Mouse (Mus musculus) forebrain, embryonic 14.5 days (tissue): ENCODE measurements around the gene Abcc6. TPM values are rescaled to one million over a fixed set of nuclear protein-coding genes. Genes with fewer than 3 reads are reported as not detected.
A peak's percentile ranks its signal among the peaks of the same experiment; 100 is the strongest.

Experiments
- ATAC-seq: fragments of 200-750 bp; cut with Nextera tagmentation; 2 replicates; pipeline ENCODE4 v1.8.0; 2017; ENCODE audit warnings: mild to moderate bottlenecking, moderate library complexity
- DNase-seq: peaks from one replicate; pipeline ENCODE4 v3.0.0-alpha.2; 2015; ENCODE audit warnings: low spot score
- H3K27ac ChIP-seq: fragments of 300-500 bp; sonication (generic); 2 replicates; pipeline ENCODE4 v1.5.1; 2014; ENCODE audit warnings: low read depth, mild to moderate bottlenecking, control low read depth, low read length, moderate library complexity
- H3K27me3 ChIP-seq: fragments of 300-500 bp; sonication (generic); replicated peaks from 2 replicates; pipeline ENCODE4 v1.6.1; 2014; ENCODE audit warnings: low read length, control low read depth, mixed read lengths; ENCODE audit not compliant: control insufficient read depth, insufficient read depth
- H3K36me3 ChIP-seq: fragments of 300-500 bp; sonication (generic); 2 replicates; pipeline ENCODE4 v1.6.1; 2014; ENCODE audit warnings: low read length, control low read depth; ENCODE audit not compliant: control insufficient read depth, insufficient read depth
- H3K4me1 ChIP-seq: fragments of 300-500 bp; sonication (generic); 2 replicates; pipeline ENCODE4 v1.6.1; 2014; ENCODE audit warnings: antibody characterized with exemption, low read length, control low read depth; ENCODE audit not compliant: control insufficient read depth, insufficient read depth
- H3K4me2 ChIP-seq: fragments of 300-500 bp; sonication (generic); 2 replicates; pipeline ENCODE4 v1.6.1; 2014; ENCODE audit warnings: mild to moderate bottlenecking, control low read depth, low read length
- H3K4me3 ChIP-seq: fragments of 300-500 bp; sonication (generic); 2 replicates; pipeline ENCODE4 v1.5.1; 2014; ENCODE audit warnings: low read depth, low read length, control low read depth
- H3K9ac ChIP-seq: fragments of 300-500 bp; sonication (generic); 2 replicates; pipeline ENCODE4 v1.6.1; 2014; ENCODE audit warnings: mild to moderate bottlenecking, low read length, control low read depth, moderate library complexity
- H3K9me3 ChIP-seq: fragments of 300-500 bp; sonication (generic); replicated peaks from 2 replicates; pipeline ENCODE4 v1.6.1; 2016; ENCODE audit warnings: low read length, control low read depth, mixed read lengths; ENCODE audit not compliant: control insufficient read depth
- WGBS: fragments of 180-500 bp; shearing (Covaris S2); extraction: QIAGEN DNeasy Blood & Tissue Kit; methylation state at CpG from one replicate; pipeline ENCODE4 v1.1.7; 2014; 5-methylcytosine and 5-hydroxymethylcytosine counted together
- polyA plus RNA-seq: library from polyadenylated mRNA; unstranded; fragments of >200 nt; fragmentation: Nextera tagmentation; extraction: Ambion mirVana; gene quantifications from 2 replicates; pipeline ENCODE4 v1.2.1, GENCODE M21; 2014

Abcc6 gene
- polyA plus RNA-seq, 1 experiment from 2014 or later: 0.33 TPM

GRCm38 (mm10) chr7:46013266-46014010, 16.7 kb downstream of the Abcc6 start:
- 14% methylated on average over 9 of the region's 9 CpGs for WGBS
- H3K4me1 ChIP-seq: no peaks in the 10 kb centered on the region; the same call in 1 of the 2 replicates
- no peak overlapping the region for H3K4me3 ChIP-seq
- no peaks in the 10 kb centered on the region for H3K9me3 ChIP-seq
- no peak overlapping the region for H3K4me2 ChIP-seq
- H3K27me3 ChIP-seq: no peaks in the 10 kb centered on the region
- no peak overlapping the region for H3K27ac ChIP-seq
- ATAC-seq (peak; percentile 44; the same call in 1 of the 2 replicates), DNase-seq (peak; percentile 54)
- H3K36me3 ChIP-seq: no peaks in the 10 kb centered on the region
- no peak overlapping the region; the same call in 1 of the 2 replicates for H3K9ac ChIP-seq

- ATAC-seq: no peak
- no peak overlapping the region for H3K4me2 ChIP-seq
Measured at GRCm38 (mm10) chr7:46012121-46012520, 18.0 kb downstream of the Abcc6 start.

GRCm38 (mm10) chr7:46009578-46009977, 20.5 kb downstream of the Abcc6 start:
- no peak overlapping the region for H3K4me3 ChIP-seq
- H3K9ac ChIP-seq: no peak overlapping the region
- DNase-seq (peak; percentile 84), ATAC-seq (peak; percentile 71)
- H3K36me3 ChIP-seq: no peaks in the 10 kb centered on the region
- H3K9me3 ChIP-seq: no peaks in the 10 kb centered on the region
- no peak overlapping the region for H3K27ac ChIP-seq
- no peak overlapping the region for H3K4me2 ChIP-seq
- WGBS: 20% methylated on average over 5 of the region's 5 CpGs
- no peaks in the 10 kb centered on the region; the same call in 1 of the 2 replicates for H3K4me1 ChIP-seq
- no peaks in the 10 kb centered on the region for H3K27me3 ChIP-seq

More at GRCm38 (mm10) chr7:46012121-46012520, 18.0 kb downstream of the Abcc6 start:
- DNase-seq: no peak
- Histone ChIP-seq H3K4me3 (no peak overlapping the region), H3K4me1 (no peaks in the 10 kb centered on the region; the same call in 1 of the 2 replicates), H3K36me3 (no peaks in the 10 kb centered on the region), H3K9ac (no peak overlapping the region), H3K9me3 (no peaks in the 10 kb centered on the region), H3K27ac (no peak overlapping the region), H3K27me3 (no peaks in the 10 kb centered on the region)

- no peaks in the 10 kb centered on the region for H3K4me1 ChIP-seq
- DNase-seq: no peak
- no peaks in the 10 kb centered on the region for H3K27me3 ChIP-seq
- no peak for ATAC-seq
- H3K4me2 ChIP-seq: no peak overlapping the region
- 61% methylated on average over 4 of the region's 4 CpGs for WGBS
- no peak overlapping the region for H3K4me3 ChIP-seq
- no peak overlapping the region for H3K27ac ChIP-seq
- H3K9ac ChIP-seq: no peak overlapping the region
- no peaks in the 10 kb centered on the region for H3K9me3 ChIP-seq
- H3K36me3 ChIP-seq: no peaks in the 10 kb centered on the region
Measured at GRCm38 (mm10) chr7:46002748-46003147, 27.4 kb downstream of the Abcc6 start.

GRCm38 (mm10) chr7:46000577-46000976, 29.5 kb downstream of the Abcc6 start:
- WGBS: 91% methylated on average over 4 of the region's 4 CpGs
- H3K9ac ChIP-seq: no peak overlapping the region
- H3K4me2 ChIP-seq: no peak overlapping the region
- no peaks in the 10 kb centered on the region for H3K27me3 ChIP-seq
- H3K9me3 ChIP-seq: no peaks in the 10 kb centered on the region
- H3K4me3 ChIP-seq: no peak overlapping the region
- no peaks in the 10 kb centered on the region for H3K4me1 ChIP-seq
- H3K27ac ChIP-seq: no peak overlapping the region
- H3K36me3 ChIP-seq: no peaks in the 10 kb centered on the region
- ATAC-seq (no peak), DNase-seq (no peak)

- ATAC-seq (no peak), DNase-seq (no peak)
- no peaks in the 10 kb centered on the region for H3K4me1 ChIP-seq
- 93% methylated on average over 8 of the region's 8 CpGs for WGBS
- H3K27ac ChIP-seq: no peak overlapping the region
- H3K36me3 ChIP-seq: no peaks in the 10 kb centered on the region
- H3K9me3 ChIP-seq: no peaks in the 10 kb centered on the region
- H3K9ac ChIP-seq: no peak overlapping the region
- H3K4me3 ChIP-seq: no peak overlapping the region
- no peak overlapping the region for H3K4me2 ChIP-seq
- no peaks in the 10 kb centered on the region for H3K27me3 ChIP-seq
Measured at GRCm38 (mm10) chr7:45992470-45992869, 37.6 kb downstream of the Abcc6 start.

GRCm38 (mm10) chr7:45988344-45988743, 41.8 kb downstream of the Abcc6 start:
- H3K4me3 ChIP-seq: no peak overlapping the region
- 91% methylated on average over 1 of the region's 1 CpGs for WGBS
- H3K9ac ChIP-seq: no peak overlapping the region
- H3K27ac ChIP-seq: no peak overlapping the region
- no peaks in the 10 kb centered on the region for H3K9me3 ChIP-seq
- no peak for ATAC-seq
- no peaks in the 10 kb centered on the region for H3K36me3 ChIP-seq
- no peak overlapping the region for H3K4me2 ChIP-seq
- no peaks in the 10 kb centered on the region for H3K27me3 ChIP-seq
- H3K4me1 ChIP-seq: no peaks in the 10 kb centered on the region
- no peak for DNase-seq

GRCm38 (mm10) chr7:45986893-45987292, 43.2 kb downstream of the Abcc6 start:
- no peak for DNase-seq
- 86% methylated on average over 4 of the region's 6 CpGs for WGBS
- no peaks in the 10 kb centered on the region for H3K9me3 ChIP-seq
- H3K36me3 ChIP-seq: no peaks in the 10 kb centered on the region
- H3K27me3 ChIP-seq: no peaks in the 10 kb centered on the region
- no peak overlapping the region for H3K4me3 ChIP-seq
- H3K9ac ChIP-seq: no peak overlapping the region
- no peak for ATAC-seq
- no peak overlapping the region for H3K27ac ChIP-seq
- H3K4me2 ChIP-seq: no peak overlapping the region
- H3K4me1 ChIP-seq: no peaks in the 10 kb centered on the region

- H3K27me3 ChIP-seq: no peaks in the 10 kb centered on the region
- no peak overlapping the region for H3K4me3 ChIP-seq
- no peak overlapping the region for H3K27ac ChIP-seq
- H3K36me3 ChIP-seq: no peaks in the 10 kb centered on the region
- ATAC-seq: no peak
- H3K9me3 ChIP-seq: no peaks in the 10 kb centered on the region
- H3K9ac ChIP-seq: no peak overlapping the region
- 79% methylated on average over 5 of the region's 5 CpGs for WGBS
- H3K4me1 ChIP-seq: no peaks in the 10 kb centered on the region
- DNase-seq: no peak
- H3K4me2 ChIP-seq: no peak overlapping the region
Measured at GRCm38 (mm10) chr7:45981612-45982011, 48.5 kb downstream of the Abcc6 start.
